Comparison of ENCODE assay signal across 20 mouse cellular contexts in genomic region chr4:134867661-134868060, GRCm38 (mm10). TPM values are rescaled to one million over a fixed set of nuclear protein-coding genes. Genes with fewer than 3 reads are reported as not detected.
A peak's percentile ranks its signal among the peaks of the same experiment; 100 is the strongest.
DNase-seq lines count a peak whose midpoint lies in the region; ATAC-seq and TF ChIP-seq lines count a peak whose summit lies in the region.
"Had no signal": no experiment of that assay in that cellular context is flagged by ENCODE, and none has a peak within 500 bp of the region (broad histone marks: within the 10 kb centered on the region; RNA-seq: fewer than 3 reads in every experiment).

No protein-coding gene starts in this region.

- H3K27me3 ChIP-seq in lung, embryonic 14.5 days (ENCODE audit: insufficient read depth, low read length) = peaks cover 22% of the 10 kb centered on the region
- H3K27me3 ChIP-seq in liver, postnatal 0 days (ENCODE audit: insufficient read depth, low read length) = peaks cover 4% of the 10 kb centered on the region

- H3K9ac ChIP-seq in lung, embryonic 14.5 days = no peak overlapping the region
- H3K9ac ChIP-seq in liver, postnatal 0 days (replicated peaks) = peak overlapping the region; percentile 61; the same call in 1 of the 2 replicates
- H3K9ac ChIP-seq: embryonic facial prominence, embryonic 12.5 days had no signal

- H3K36me3 ChIP-seq in lung, embryonic 14.5 days (ENCODE audit: insufficient read depth) = no peaks in the 10 kb centered on the region
- peaks cover 9% of the 10 kb centered on the region; the same call in 1 of the 2 replicates for H3K36me3 ChIP-seq in liver, postnatal 0 days (replicated peaks; ENCODE audit: insufficient read depth, low read length)
- H3K36me3 ChIP-seq: embryonic facial prominence, embryonic 12.5 days had no signal

- no peak for ATAC-seq in lung, embryonic 14.5 days (ENCODE audit: insufficient read depth)
- no peak for ATAC-seq in liver, postnatal 0 days
- ATAC-seq: forebrain, embryonic 16.5 days had no signal

- whole genome bisulfite sequencing in lung, embryonic 14.5 days = 87% methylated on average over 8 of the region's 8 CpGs
- 68% methylated on average over 8 of the region's 8 CpGs for WGBS in liver, postnatal 0 days (ENCODE audit: insufficient replicate concordance)

- DNase-seq in lung, embryonic 14.5 days = no peak
- DNase-seq in lung, postnatal 4 days = no peak
- peak; percentile 64 for DNase-seq in ZHBTc4 (ENCODE audit: low read depth, low spot score)
- peak; percentile 57 for DNase-seq in liver
- peak; percentile 11 for DNase-seq in liver, postnatal 0 days
- DNase-seq in spleen, postnatal 14 days (ENCODE audit: low spot score in 2 of 2) = no peak
- DNase-seq in left cerebral cortex, postnatal 10 days (ENCODE audit: extremely low spot score in 1 of 2, low spot score in 2 of 2) = no peak
- no peak for DNase-seq in urinary bladder, postnatal 25 days (ENCODE audit: low spot score)
- DNase-seq: B cell, adult 2 months; cerebellum, adult 9-11 months; gastrocnemius, adult 2 months; kidney, adult 18-20 months; kidney, postnatal 10 days; lung, adult 2 months; lung, postnatal 36 days; retina, postnatal 1 day; right cerebral cortex, postnatal 4 days had no signal

- H3K4me1 ChIP-seq in lung, embryonic 14.5 days (ENCODE audit: insufficient read depth) = 0 out of 2 replicates have a peak, but pooled peaks cover 3% of the 10 kb centered on the region
- H3K4me1 ChIP-seq in liver, postnatal 0 days (ENCODE audit: insufficient read depth) = peaks cover 24% of the 10 kb centered on the region

- H3K4me3 ChIP-seq in lung, embryonic 14.5 days (ENCODE audit: low read depth, low read length) = no peak overlapping the region
- peak overlapping the region; percentile 61 for H3K4me3 ChIP-seq in liver, postnatal 0 days (ENCODE audit: low read depth, low read length)
- H3K4me3 ChIP-seq: embryonic facial prominence, embryonic 12.5 days; gastrocnemius, adult 2 months; layer of hippocampus, adult 2 months had no signal

- no peak for TF ChIP-seq CTCF in lung, embryonic 14.5 days (IDR thresholded peaks at IDR 0.05; ENCODE audit: low read depth)
- TF ChIP-seq CTCF in liver, postnatal 0 days (IDR thresholded peaks at IDR 0.05; ENCODE audit: low read depth) = no peak

- no peaks in the 10 kb centered on the region for H3K9me3 ChIP-seq in lung, embryonic 14.5 days (ENCODE audit: low read depth, low read length)
- H3K9me3 ChIP-seq in liver, postnatal 0 days (ENCODE audit: low read length) = no peaks in the 10 kb centered on the region
- H3K9me3 ChIP-seq: embryonic facial prominence, embryonic 12.5 days had no signal

- TF ChIP-seq EP300 in liver, postnatal 0 days (IDR thresholded peaks at IDR 0.05; ENCODE audit: low read depth) = no peak

- peak overlapping the region; percentile 30; the same call in 1 of the 2 replicates for H3K4me2 ChIP-seq in lung, embryonic 14.5 days
- peak overlapping the region; percentile 76 for H3K4me2 ChIP-seq in liver, postnatal 0 days (ENCODE audit: low read depth, low read length)
- H3K4me2 ChIP-seq: embryonic facial prominence, embryonic 12.5 days had no signal

- intact Hi-C loops in left cerebral cortex, postnatal 10 days (cut with DNase I) = no loop called here

- no peak overlapping the region for H3K27ac ChIP-seq in lung, embryonic 14.5 days (ENCODE audit: low read depth)
- H3K27ac ChIP-seq in liver, postnatal 0 days (ENCODE audit: low read depth) = peak overlapping the region; percentile 96
- H3K27ac ChIP-seq: embryonic facial prominence, embryonic 12.5 days; gastrocnemius, adult 2 months; layer of hippocampus, adult 2 months had no signal

RNA-seq across cellular contexts. Expression of gene Rhd, which starts 3.3 kb away (rescaled TPM):
- polyA plus RNA-seq in lung, embryonic 14.5 days (2014; fragmentation: Nextera tagmentation; extraction: Ambion mirVana) = 1.6 and 1.7 TPM in 2 replicates
- polyA plus RNA-seq in liver, postnatal 0 days (2015; fragmentation: Nextera tagmentation; extraction: Ambion mirVana) = 207 and 214 TPM in 2 replicates
- not detected for total RNA-seq in left cerebral cortex, postnatal 10 days (2021)
- total RNA-seq: gastrocnemius, adult 2 months; layer of hippocampus, adult 2 months had no signal

RNA-seq across cellular contexts. Expression of gene Maco1, which starts 14.5 kb away (rescaled TPM):
- 34.4 and 36.5 TPM in 2 replicates for polyA plus RNA-seq in lung, embryonic 14.5 days (2014; fragmentation: Nextera tagmentation; extraction: Ambion mirVana)
- 13.6 and 14.6 TPM in 2 replicates for polyA plus RNA-seq in liver, postnatal 0 days (2015; fragmentation: Nextera tagmentation; extraction: Ambion mirVana)
- 10 to 100 TPM; 56.1 to 57.5 TPM for total RNA-seq in left cerebral cortex, postnatal 10 days (2021)

RNA-seq across cellular contexts. Expression of gene Tmem50a, which starts 47.2 kb away (rescaled TPM):
- polyA plus RNA-seq in lung, embryonic 14.5 days (2014; fragmentation: Nextera tagmentation; extraction: Ambion mirVana) = 151 and 155 TPM in 2 replicates
- 87.6 and 88.5 TPM in 2 replicates for polyA plus RNA-seq in liver, postnatal 0 days (2015; fragmentation: Nextera tagmentation; extraction: Ambion mirVana)
- 100 to 1,000 TPM; 128 to 133 TPM for total RNA-seq in left cerebral cortex, postnatal 10 days (2021)

RNA-seq across cellular contexts. Expression of gene Rsrp1, which starts 55.7 kb away (rescaled TPM):
- 341 and 344 TPM in 2 replicates for polyA plus RNA-seq in lung, embryonic 14.5 days (2014; fragmentation: Nextera tagmentation; extraction: Ambion mirVana)
- polyA plus RNA-seq in liver, postnatal 0 days (2015; fragmentation: Nextera tagmentation; extraction: Ambion mirVana) = 185 and 225 TPM in 2 replicates
- total RNA-seq in left cerebral cortex, postnatal 10 days (2021) = 100 to 1,000 TPM; 256 to 271 TPM

Comparison
In these comparisons a context has a peak if more than half of its experiments do, and no peak if none do; other contexts are left out.
1. DNase-seq: peak in ZHBTc4 (single experiment), liver (single experiment) and liver, postnatal 0 days (single experiment); none in lung, embryonic 14.5 days (single experiment), lung, postnatal 4 days (0 of 2), spleen, postnatal 14 days (0 of 2), left cerebral cortex, postnatal 10 days (0 of 2) and urinary bladder, postnatal 25 days (single experiment).
2. RNA of gene Rhd, which starts 3.3 kb away (polyA plus RNA-seq): 207 to 214 TPM in liver, postnatal 0 days; 1.6 to 1.7 TPM in lung, embryonic 14.5 days; every median in the first group is over 10 times any median in the second.